Mouse (Mus musculus) left cerebral cortex, postnatal 14 days (tissue): Measurements from ENCODE around the gene Fcor. TPM values are rescaled to one million over a fixed set of nuclear protein-coding genes. Genes with fewer than 3 reads are reported as not detected.

Source experiments
- DNase-seq, 2 experiments: peaks; one replicate each; pipeline ENCODE4 v3.0.0; 2021 to 2022; ENCODE audit warnings: low spot score in 2 of 2, mixed read lengths in 1 of 2
- intact Hi-C: fragments of 180-260 bp; cut with DNase I; formaldehyde crosslinking; loops from one replicate; pipeline ENCODE4 v1.15.1; 2025
- total RNA-seq, 2 experiments: library from RNA; stranded (reverse); gene quantifications; 2 replicates each; pipeline ENCODE4 v1.2.3; 2021

The Fcor gene
- total RNA-seq, 2 experiments from 2014 or later: 16.3 to 18.6 TPM

- intact Hi-C loops: loop anchor here (2.0 kb wide), 1 partner anchor 56 kb away; the partner anchor contains the start of genes Pet100 and Xab2
- no peak for DNase-seq
Observed at GRCm38 (mm10) chr8:3676993-3677579, 4.9 kb upstream of the Fcor start.

DNA sequence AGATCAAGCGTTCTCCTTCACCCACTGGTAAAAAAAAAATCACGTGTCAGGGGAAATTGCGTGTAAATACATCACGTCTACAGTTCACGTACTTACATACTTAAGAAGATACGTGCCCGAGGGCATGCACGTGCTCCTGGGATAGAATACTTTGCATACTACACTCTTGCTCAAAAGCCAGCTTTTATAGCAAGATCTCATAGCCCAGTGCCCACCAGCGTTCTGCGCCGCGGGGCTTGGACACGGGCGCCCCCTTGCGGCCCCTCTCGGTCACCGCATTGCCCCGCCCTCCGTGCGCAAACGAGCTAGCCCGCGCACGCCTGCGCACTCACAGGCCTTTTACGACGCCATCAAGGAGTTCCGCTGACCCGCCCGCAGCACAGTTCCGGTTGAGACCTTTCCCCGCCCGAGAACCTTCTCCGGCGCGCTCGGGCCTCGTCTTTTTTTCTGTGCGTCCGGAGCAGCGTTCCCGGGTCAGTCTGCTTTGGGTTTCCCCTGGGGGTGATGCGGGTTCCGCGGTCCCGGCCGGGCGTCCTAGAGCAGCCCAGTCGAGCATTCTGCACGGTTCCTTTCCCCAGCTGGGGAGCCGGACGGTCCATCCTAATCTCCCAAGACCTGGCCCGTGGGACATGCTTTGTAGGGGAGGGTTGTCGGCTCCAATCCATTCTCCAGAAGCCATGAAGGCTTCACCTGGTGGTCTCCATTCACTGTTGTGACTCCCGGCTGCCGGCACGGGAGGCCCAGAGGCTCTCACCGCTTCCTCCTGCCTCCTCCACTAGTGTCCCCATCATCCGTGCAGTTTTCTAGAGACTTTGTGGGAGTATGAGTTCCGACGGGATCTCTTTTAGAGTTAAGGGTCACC, 4.2 kb upstream of the Fcor start, which contains the start of gene Trappc5:
Trappc5 (plus strand) TSS at position 169 of the 862 bp plus-strand sequence.
- peak; percentile 96 to 97 for DNase-seq
- intact Hi-C loops: loop anchor here (2.0 kb wide), 1 partner anchor 56 kb away; the partner anchor contains the start of genes Pet100 and Xab2

GRCm38 (mm10) chr8:3674671-3675070, 2.5 kb upstream of the Fcor start:
- intact Hi-C loops: no loop called here
- DNase-seq: no peak

GRCm38 (mm10) chr8:3670388-3670787, 1.8 kb downstream of the Fcor start:
- DNase-seq: no peak
- intact Hi-C loops: no loop called here

DNA sequence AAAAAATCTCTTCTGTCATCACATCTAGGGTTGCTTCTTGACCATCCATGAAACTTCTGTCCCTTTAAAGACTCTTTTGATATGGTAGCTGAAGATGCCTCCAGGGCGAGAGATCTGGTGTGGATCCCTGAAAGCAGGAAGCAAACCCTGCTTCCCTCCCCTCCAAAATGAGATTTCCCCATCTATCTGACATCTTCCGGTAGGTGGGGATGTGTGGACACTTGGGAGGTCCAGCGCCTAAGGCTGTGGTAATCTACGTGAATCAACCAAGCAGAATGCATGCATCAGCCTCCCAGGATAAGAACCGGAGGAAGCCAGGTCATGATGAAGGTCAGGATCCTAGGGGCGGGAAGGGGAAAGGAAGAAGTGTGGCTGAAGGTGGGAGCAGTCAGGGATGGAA, 6.7 kb downstream of the Fcor start, which contains the start of gene Mcemp1:
Mcemp1 (plus strand) TSS at position 248 of the 400 bp plus-strand sequence.
- intact Hi-C loops: no loop called here

GRCm38 (mm10) chr8:3664405-3664804, 7.8 kb downstream of the Fcor start:
- no peak for DNase-seq
- intact Hi-C loops: no loop called here

More for the DNA sequence above, 6.7 kb downstream of the Fcor start, which contains the start of gene Mcemp1:
- no peak for DNase-seq

DNA sequence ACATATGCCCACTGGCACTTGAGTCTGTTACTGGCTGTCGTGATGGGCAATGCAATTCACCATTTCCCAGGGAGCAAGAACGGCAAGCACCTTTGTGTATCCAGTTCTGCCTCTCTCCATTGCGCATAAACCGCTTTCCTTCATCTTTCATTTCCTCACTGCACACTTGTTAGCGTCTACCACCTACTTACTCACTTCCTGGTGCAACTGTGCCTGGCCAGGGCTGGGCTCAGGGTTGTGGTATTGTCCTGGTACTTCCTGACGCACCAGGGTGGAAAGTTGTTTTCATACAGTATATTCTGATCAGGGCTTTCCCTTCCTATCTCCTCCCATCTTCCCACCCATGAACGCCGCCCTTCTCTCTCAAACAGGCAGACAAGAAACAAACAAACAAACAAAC, 11.3 kb downstream of the Fcor start:
- intact Hi-C loops: no loop called here
- DNase-seq: no peak

DNA sequence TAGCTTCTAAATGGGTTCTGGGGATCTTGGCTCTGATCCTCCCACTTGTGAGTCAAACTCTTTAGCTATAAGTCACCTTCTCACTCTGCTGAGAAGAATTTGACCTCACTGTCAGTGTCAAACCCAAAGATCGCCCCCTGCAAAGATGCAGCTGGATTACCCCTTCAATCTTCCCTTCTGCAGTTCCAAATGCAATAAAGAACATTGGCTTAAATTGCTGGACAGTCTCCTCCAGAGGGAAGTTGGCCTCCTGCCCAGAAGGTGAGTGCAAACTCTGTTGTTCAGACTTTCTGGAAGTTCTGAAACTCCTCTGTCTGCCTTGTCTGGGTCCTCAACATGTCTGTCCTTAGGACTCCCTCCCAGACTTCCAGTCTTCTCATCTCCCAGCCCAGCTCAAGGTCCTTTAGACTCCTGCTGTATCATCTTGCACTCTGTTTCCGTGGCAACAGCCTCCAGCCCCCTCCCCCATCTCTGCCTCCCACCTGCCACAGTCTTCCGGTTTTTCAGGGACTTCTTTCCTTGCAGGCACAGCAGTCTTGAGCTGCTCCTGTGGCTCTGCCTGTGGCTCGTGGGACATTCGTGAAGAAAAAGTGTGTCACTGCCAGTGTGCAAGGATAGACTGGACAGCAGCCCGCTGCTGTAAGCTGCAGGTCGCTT, 15.3 kb downstream of the Fcor start:
- peak; percentile 49 to 66 for DNase-seq
- intact Hi-C loops: no loop called here

DNA sequence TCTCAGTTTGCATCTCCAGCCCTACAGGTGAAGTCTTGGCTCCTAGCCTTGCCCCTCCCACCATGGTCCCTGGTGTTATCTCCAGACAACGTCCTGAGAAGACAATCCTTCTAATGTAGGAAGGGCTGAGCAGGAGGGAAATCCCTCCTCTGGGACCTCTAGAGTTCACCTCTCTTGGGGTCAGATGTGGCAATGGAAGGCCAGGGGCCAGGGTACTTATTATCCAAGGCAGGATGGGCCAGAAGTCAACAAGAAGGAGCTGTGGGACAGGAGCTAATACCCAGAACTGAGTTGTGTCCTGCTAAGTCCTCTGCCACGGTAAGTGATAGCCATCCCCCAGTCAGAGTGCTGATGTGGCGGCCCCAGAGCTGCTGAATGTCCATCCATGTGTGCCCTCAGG, 16.6 kb downstream of the Fcor start, which contains the start of gene Retn:
Retn (plus strand) TSS at position 245 of the 400 bp plus-strand sequence.
- intact Hi-C loops: no loop called here
- DNase-seq: no peak

GRCm38 (mm10) chr8:3654726-3655508, 17.2 kb downstream of the Fcor start:
- intact Hi-C loops: no loop called here
- DNase-seq: no peak

DNA sequence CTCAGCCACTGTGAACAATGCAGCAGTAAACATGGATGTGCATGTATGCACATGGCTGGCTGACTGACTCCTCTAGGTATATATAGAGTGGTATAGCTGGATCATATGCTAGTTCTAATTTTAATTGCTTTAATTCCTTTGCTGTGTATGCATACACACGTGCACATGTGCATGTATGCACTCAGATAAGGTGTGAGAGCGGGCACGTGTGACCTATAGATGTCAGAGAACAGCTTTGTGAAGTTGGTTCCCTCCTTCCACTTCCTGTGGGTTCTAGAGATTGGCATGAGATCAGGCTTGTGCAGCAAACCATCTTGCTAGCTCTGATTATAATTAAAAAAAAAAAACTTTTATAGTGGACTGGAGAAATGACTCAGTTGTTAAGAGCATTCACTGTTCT, 19.3 kb downstream of the Fcor start:
- no peak for DNase-seq
- intact Hi-C loops: no loop called here

DNA sequence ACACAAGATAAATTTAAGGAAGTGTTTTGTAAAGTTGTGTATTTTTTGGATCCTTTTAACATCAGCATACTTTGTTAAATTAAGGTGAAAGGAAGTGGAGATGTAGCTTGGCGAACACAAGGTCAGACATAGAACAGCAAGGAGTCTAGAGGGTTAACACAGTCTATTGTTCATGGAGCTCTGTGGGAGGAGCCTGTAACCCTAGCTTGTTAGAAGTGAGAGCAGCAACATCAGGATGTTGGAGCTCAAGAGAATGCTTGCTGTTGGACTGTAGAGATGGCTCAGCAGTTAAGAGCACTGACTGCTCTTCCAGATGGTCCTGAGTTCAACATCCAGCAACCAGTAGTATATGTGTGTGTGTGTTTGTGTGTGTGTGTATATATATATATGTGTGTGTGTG, 23.2 kb downstream of the Fcor start:
- intact Hi-C loops: no loop called here
- DNase-seq: no peak

GRCm38 (mm10) chr8:3648268-3648667, 23.9 kb downstream of the Fcor start:
- no peak for DNase-seq
- intact Hi-C loops: no loop called here

GRCm38 (mm10) chr8:3647561-3647960, 24.6 kb downstream of the Fcor start:
- no peak for DNase-seq
- intact Hi-C loops: no loop called here

DNA sequence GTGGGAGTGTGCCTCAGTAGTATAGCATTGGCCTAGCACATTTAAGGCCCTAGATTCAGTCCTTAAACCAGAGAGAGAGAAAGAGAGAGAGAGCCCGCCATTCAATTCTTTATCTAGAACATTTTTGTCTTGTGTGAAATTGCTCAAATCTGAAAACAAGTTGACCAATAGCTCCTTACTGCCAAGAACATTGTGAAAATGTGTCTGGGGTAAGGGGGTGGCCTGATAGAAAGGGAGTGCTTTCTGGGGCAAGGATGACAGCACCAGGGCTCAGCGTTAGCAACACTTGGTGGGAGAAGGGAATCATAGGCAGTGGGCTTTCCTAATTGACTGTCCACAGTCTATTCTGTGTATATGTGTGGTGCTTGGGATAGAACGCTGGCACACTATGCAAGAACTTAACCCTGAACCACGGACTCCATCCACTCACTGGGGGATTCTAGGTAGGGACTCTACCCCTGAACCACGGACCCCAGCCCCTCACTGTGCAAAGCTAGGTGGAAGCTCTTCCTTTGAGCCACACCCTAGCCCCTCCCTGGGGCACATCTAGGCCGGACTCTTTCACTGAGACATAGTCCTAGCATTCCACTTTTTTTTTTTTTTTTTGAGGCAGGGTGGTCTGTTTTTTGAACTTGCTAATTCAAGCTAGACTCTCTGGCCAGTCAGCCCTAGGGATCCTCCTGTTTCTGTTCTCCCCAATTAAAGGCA, 25.2 kb downstream of the Fcor start:
- intact Hi-C loops: no loop called here
- no peak for DNase-seq

- intact Hi-C loops: no loop called here
- peak in 1 of 2 experiments; percentile 33 for DNase-seq
Observed at GRCm38 (mm10) chr8:3645804-3646203, 26.4 kb downstream of the Fcor start.

DNA sequence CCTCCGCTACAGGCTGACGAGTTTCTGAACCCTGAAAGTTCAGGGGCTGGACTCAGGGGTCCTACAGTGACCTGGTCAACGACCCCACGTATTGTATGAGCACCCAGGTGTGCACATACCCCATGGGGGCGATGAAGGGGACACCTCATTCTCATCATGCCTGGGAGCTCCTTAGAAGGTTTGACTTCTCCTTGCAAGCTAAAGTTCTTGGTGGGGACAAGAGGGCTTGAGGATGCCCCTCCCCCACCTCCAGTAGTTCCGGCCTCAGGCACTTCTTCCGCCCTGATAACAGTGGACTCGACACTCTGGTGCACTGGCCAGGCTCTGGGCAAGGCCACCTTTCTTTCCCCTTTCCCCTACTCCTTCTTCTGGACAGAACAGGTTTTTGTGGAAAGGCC, 40.7 kb downstream of the Fcor start:
- intact Hi-C loops: no loop called here
- DNase-seq: no peak

GRCm38 (mm10) chr8:3630647-3631477, 41.3 kb downstream of the Fcor start, which contains the start of gene Stxbp2:
Gene Stxbp2, plus strand, starts transcription at chr8:3630955.
- DNase-seq: peak; percentile 65 to 85
- intact Hi-C loops: no loop called here
